Mouse (Mus musculus) brain, embryonic 14.5 days (tissue): ENCODE data around the gene Taf10.

ENCODE experiments used
- CTCF ChIP-seq: fragments of 200-500 bp; IDR thresholded peaks from 2 replicates; pipeline ENCODE4 v1.5.1; 2012; ENCODE audit warnings: inconsistent platforms, mild to moderate bottlenecking, moderate library complexity, borderline replicate concordance; ENCODE audit not compliant: insufficient read depth, insufficient read length; ENCODE audit errors: extremely low read depth
- POLR2A ChIP-seq: fragments of 200-500 bp; IDR thresholded peaks from 2 replicates; pipeline ENCODE4 v1.6.1; 2012; ENCODE audit warnings: mild to moderate bottlenecking, inconsistent platforms, borderline replicate concordance; ENCODE audit not compliant: poor library complexity, insufficient read depth, insufficient read length, severe bottlenecking; ENCODE audit errors: extremely low read depth

- TF ChIP-seq CTCF = no peak
- TF ChIP-seq POLR2A = no peak
Measured at GRCm38 (mm10) chr7:105778553-105779265, 34.5 kb upstream of the Taf10 start.
